Mouse (Mus musculus) Patski (cell line): ENCODE data around the gene Gm10401. TPM values are rescaled to one million over a fixed set of nuclear protein-coding genes. Genes with fewer than 3 reads are reported as not detected.
"Not testable (repeated sequence)": the region's sequence is repeated elsewhere in the genome, so short reads cannot be mapped to it uniquely, and the experiment has no call there.

Experiments
- ATAC-seq: fragments of 100-300 bp; one replicate; pipeline ENCODE4 v1.8.0; 2021
- CTCF ChIA-PET: fragments of 350-600 bp; sonication (Branson Sonifier 250); formaldehyde crosslinking; loops from one replicate; lab custom pipeline; 2022; ENCODE audit warnings: inconsistent platforms; lab: Charles Lee
- POLR2A ChIA-PET: fragments of 350-600 bp; sonication (Branson Sonifier 250); formaldehyde crosslinking; loops from one replicate; lab custom pipeline; 2022; ENCODE audit warnings: antibody characterized with exemption, inconsistent platforms; lab: Charles Lee
- DNase-seq: peaks from one replicate; pipeline ENCODE4 v3.0.0-alpha.2; 2011; ENCODE audit warnings: low read depth, low spot score
- H3K27me3 ChIP-seq: fragments of 371-371 bp; one replicate; pipeline ENCODE4 v1.5.1; 2021
- CTCF ChIP-seq: fragments of 100-300 bp; IDR thresholded peaks from one replicate; pipeline ENCODE4 v1.5.1; 2021
- in situ Hi-C: fragments of 300-500 bp; cut with MboI; formaldehyde crosslinking; loops from 3 replicates; pipeline ENCODE4 v1.11.1; 2018; ENCODE audit warnings: low pct_unique_long_range_greater_than_20kb, mixed read lengths
- polyA plus RNA-seq: library from polyadenylated mRNA; unstranded; gene quantifications from one replicate; pipeline ENCODE4 v1.2.3, GENCODE M21; 2021

The Gm10401 gene
- polyA plus RNA-seq, 1 experiment from 2014 or later, result not detected

DNA sequence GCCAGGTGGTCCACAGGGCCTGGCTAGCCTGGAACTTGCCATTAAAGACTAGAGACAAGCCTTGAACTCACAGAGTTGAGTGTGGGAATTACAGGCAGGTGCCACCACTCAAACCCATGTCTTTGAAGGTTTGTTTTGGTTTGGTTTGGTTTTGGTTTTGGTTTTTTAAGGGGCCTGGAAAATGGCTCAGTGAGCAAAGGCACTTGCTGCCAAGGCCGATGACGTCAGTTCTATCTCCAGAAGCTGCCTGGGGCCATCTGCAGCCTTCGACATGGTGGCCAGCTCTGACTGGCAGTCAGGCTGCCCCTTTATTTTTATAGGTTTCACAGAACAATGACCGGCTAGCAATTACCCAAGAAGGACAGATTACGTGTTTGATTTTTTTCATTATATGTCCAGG is 22.9 kb upstream of the Gm10401 start:
- ATAC-seq (peak; percentile 23), DNase-seq (no peak)
- in situ Hi-C loops, result no loop called here
- H3K27me3 ChIP-seq, result no peaks in the 10 kb centered on the region
- POLR2A ChIA-PET, result interaction anchor here (1.2 kb wide), 1 partner anchor 35 kb away, joined by 4 read pairs; no protein-coding TSS in a partner anchor
- no peak for TF ChIP-seq CTCF
- CTCF ChIA-PET, result interaction anchor here (1.0 kb wide), 1 partner anchor 40 kb away, joined by 3 read pairs; no protein-coding TSS in a partner anchor

DNA sequence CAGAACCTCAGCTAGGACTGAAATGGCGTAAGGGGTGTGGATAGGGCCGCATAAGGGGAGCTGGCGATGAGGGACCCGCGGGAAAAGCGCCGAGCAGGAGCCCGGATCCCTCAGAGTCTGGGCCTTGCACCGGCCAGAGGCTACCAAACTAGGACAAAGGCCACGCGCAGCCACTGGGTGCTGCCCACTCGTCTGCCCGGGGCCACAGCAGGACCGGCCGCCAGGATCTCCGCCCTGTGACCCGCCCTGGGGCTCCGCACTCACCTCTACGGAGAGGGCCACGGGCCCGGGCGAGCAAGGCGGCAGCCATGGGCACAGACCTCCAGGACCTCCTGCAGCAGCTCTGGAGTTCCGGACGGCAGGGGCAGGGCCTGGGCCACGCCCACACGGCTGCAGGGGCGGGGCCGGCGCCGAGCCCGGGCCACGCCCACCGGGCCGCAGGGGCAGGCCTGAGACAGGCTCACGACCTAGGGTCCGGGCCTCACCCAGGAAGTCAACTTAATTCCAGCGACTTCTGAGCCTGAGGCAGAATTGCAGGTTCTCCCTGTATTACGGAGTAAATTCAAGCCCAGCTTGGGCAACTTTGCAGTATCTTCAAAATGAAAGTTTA is 21.0 kb upstream of the Gm10401 start, which contains the start of gene Acads:
Gene Acads, minus strand, starts transcription at position 386 of the 610 bp plus-strand sequence.
- H3K27me3 ChIP-seq, result no peaks in the 10 kb centered on the region

GRCm38 (mm10) chr5:115117467-115117866 is 19.4 kb upstream of the Gm10401 start:
- TF ChIP-seq CTCF, result no peak
- in situ Hi-C loops, result no loop called here
- no peaks in the 10 kb centered on the region for H3K27me3 ChIP-seq
- DNase-seq, result no peak
- ChIA-PET CTCF (interaction anchor here (0.6 to 1.8 kb wide), 2 partner anchors 9 to 139 kb away, joined by 3 to 7 read pairs; no protein-coding TSS in a partner anchor), POLR2A (interaction anchor here (0.6 kb wide), 1 partner anchor 19 kb away, joined by 5 read pairs; no protein-coding TSS in a partner anchor)
- no peak for ATAC-seq

More for the DNA sequence above, 21.0 kb upstream of the Gm10401 start, which contains the start of gene Acads:
- ChIA-PET POLR2A (interaction anchor here (0.6 to 1.6 kb wide), 2 partner anchors 11 to 37 kb away, joined by 3 to 6 read pairs; no protein-coding TSS in a partner anchor), CTCF (interaction anchor here (1.1 to 1.5 kb wide), 4 partner anchors 11 to 142 kb away, joined by 3 to 4 read pairs (median 4); no protein-coding TSS in a partner anchor)
- in situ Hi-C loops, result no loop called here
- no peak for TF ChIP-seq CTCF
- peak; percentile 66 for ATAC-seq
- DNase-seq, result no peak

- in situ Hi-C loops, result no loop called here
- DNase-seq (no peak), ATAC-seq (no peak)
- ChIA-PET CTCF (interaction anchor here (0.9 to 1.8 kb wide), 3 partner anchors 11 to 138 kb away, joined by 3 to 7 read pairs (median 6); no protein-coding TSS in a partner anchor), POLR2A (interaction anchor here (0.5 kb wide), 2 partner anchors 45 to 232 kb away, joined by 3 read pairs; no protein-coding TSS in a partner anchor)
- TF ChIP-seq CTCF, result no peak
- no peaks in the 10 kb centered on the region for H3K27me3 ChIP-seq
Observed at GRCm38 (mm10) chr5:115116426-115116825, 18.3 kb upstream of the Gm10401 start.

DNA sequence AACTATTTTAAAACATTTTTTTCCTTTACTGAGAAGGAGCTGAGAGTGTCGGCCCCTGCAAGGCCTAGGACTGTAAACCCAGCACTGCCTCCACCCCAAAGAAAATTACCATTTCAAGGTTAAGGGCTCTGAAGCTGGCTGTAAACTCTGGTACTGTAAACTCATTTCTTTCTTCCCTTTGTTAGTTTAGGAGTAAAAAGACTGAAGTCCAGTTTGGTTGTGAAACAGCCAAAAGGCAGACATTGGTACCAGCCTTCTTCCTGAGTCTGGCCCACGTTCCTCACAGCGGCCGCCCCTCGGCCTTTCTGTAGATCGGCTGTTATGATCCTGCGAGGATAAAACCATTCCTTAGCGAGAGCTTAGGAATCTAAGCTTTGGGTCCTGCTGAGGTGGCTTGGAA is 16.4 kb upstream of the Gm10401 start:
- in situ Hi-C loops, result no loop called here
- H3K27me3 ChIP-seq, result no peaks in the 10 kb centered on the region
- no peak for DNase-seq
- ChIA-PET CTCF (interaction anchor here (1.0 to 2.0 kb wide), 4 partner anchors 14 to 90 kb away, joined by 3 to 5 read pairs (median 3); partner anchors contain the start of gene Gm10401), POLR2A (no interaction called here)
- TF ChIP-seq CTCF, result no peak
- ATAC-seq, result no peak

- no peak for ATAC-seq
- DNase-seq, result no peak
- no peak for TF ChIP-seq CTCF
- POLR2A ChIA-PET, result no interaction called here
- CTCF ChIA-PET, result no interaction called here
- no peaks in the 10 kb centered on the region for H3K27me3 ChIP-seq
- in situ Hi-C loops, result no loop called here
Observed at GRCm38 (mm10) chr5:115113244-115113643, 15.1 kb upstream of the Gm10401 start.

DNA sequence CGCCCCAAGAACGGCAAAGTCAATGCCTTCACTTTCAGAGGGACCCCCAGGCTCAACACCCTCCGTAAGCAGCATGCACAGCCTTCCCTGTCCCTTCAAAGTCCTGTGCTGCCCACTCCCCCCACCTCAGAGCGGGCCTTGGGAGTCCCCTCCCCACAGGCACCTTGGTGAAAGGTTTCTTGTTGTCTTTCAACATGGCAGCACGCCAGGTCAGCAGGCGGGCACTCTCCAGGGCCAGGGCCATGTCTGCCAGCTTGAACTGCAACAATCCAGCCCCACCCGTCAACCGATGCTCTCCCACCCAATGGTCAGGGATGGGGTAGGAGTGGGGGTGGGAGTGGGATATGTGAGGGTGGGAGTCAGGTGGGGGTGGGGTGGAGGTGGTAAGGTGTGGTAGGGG is 13.1 kb upstream of the Gm10401 start:
- no peaks in the 10 kb centered on the region for H3K27me3 ChIP-seq
- no peak for TF ChIP-seq CTCF
- no peak for DNase-seq
- POLR2A ChIA-PET, result no interaction called here
- no peak for ATAC-seq
- CTCF ChIA-PET, result interaction anchor here (1.4 kb wide), 1 partner anchor 132 kb away, joined by 11 read pairs; no protein-coding TSS in a partner anchor
- in situ Hi-C loops, result no loop called here

- DNase-seq, POLR2A ChIA-PET, ATAC-seq, in situ Hi-C loops, H3K27me3 ChIP-seq: not testable (repeated sequence)
- CTCF ChIA-PET, result interaction anchor here (2.1 kb wide), 1 partner anchor 125 kb away, joined by 7 read pairs; no protein-coding TSS in a partner anchor
Observed at GRCm38 (mm10) chr5:115103253-115103652, 5.2 kb upstream of the Gm10401 start.

DNA sequence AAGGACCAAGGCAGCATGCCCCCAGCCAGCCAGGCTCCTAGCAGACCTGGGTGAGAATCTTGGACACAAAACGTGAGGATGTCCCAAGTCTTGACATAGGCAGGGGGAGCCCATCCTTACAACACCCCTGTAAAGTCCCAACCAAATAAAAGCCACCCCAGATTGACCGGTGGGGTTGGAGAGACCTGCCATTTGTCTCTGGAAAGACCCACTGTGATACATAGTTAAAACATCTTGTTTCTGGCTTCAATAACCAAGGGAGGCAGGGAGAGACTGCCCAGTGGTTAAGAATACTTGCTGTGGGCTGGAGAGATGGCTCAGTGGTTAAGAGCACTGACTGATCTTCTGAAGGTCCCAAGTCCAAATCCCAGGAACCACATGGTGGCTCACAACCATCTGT is 4.1 kb upstream of the Gm10401 start:
- in situ Hi-C loops, result no loop called here
- ATAC-seq, result no peak
- no peaks in the 10 kb centered on the region for H3K27me3 ChIP-seq
- no peak for TF ChIP-seq CTCF
- ChIA-PET CTCF (no interaction called here), POLR2A (no interaction called here)
- no peak for DNase-seq

DNA sequence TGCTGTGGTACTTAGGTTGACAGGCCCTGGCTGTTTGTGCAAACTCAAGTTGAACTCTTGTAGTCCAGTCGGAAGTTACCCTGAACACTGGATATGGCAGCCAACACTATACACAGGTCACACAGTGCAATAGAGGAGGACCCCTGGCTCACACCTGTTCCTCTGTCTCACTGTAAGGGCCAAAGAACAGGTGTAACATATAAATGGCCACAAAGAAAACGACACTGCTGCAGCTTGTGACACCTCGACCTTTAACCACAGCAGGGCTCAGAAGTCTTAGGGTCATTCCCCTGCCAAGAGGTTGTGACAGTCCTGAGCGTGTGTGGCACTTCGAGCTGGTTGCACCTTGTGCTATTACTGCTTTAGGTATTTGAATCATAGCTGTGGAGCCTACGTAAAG is 2.4 kb upstream of the Gm10401 start:
- ATAC-seq (no peak), DNase-seq (no peak)
- in situ Hi-C loops, result no loop called here
- TF ChIP-seq CTCF, result no peak
- CTCF ChIA-PET, result interaction anchor here (1.1 to 1.8 kb wide), 3 partner anchors 11 to 25 kb away, joined by 5 to 6 read pairs (median 5); no protein-coding TSS in a partner anchor
- H3K27me3 ChIP-seq, result no peaks in the 10 kb centered on the region
- POLR2A ChIA-PET, result no interaction called here

DNA sequence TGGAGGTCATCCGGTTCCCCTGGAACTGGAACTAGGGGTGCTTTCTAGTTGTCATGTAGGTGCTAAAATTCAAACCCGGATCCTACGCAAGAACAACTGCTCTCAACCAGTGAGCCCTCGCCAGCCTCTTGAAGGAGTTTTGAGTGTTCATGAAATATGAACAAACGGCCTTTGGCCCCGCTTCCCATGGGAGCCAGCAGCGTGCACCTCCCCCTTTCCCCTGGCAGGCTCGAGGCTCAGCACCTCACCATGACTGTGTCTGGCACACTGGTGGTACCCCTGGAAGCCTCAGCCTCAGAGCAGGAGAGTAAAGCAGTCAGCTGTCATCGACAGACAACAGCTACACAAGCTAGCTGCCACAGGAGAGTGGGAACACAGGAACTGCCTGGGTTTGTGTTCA is 1.9 kb upstream of the Gm10401 start:
- in situ Hi-C loops, result no loop called here
- ChIA-PET POLR2A (no interaction called here), CTCF (interaction anchor here (1.1 to 1.8 kb wide), 3 partner anchors 10 to 25 kb away, joined by 5 to 6 read pairs (median 5); no protein-coding TSS in a partner anchor)
- TF ChIP-seq CTCF, result no peak
- DNase-seq (no peak), ATAC-seq (no peak)
- no peaks in the 10 kb centered on the region for H3K27me3 ChIP-seq
